Mouse (Mus musculus): ENCODE measurements around the gene Gdf15.

- no peak for TF ChIP-seq CTCF (IDR thresholded peaks at IDR 0.05; ENCODE audit: low read depth)
- TF ChIP-seq EP300 (IDR thresholded peaks at IDR 0.05; ENCODE audit: low read depth) = no peak
Observed at GRCm38 (mm10) chr8:70597417-70598272, 34.6 kb downstream of the Gdf15 start.
